Mouse (Mus musculus): ENCODE data around the gene Ublcp1. TPM values are rescaled to one million over a fixed set of nuclear protein-coding genes. Genes with fewer than 3 reads are reported as not detected.

Gene Ublcp1
- polyA plus RNA-seq, 1 experiment = 10.7 TPM

DNA sequence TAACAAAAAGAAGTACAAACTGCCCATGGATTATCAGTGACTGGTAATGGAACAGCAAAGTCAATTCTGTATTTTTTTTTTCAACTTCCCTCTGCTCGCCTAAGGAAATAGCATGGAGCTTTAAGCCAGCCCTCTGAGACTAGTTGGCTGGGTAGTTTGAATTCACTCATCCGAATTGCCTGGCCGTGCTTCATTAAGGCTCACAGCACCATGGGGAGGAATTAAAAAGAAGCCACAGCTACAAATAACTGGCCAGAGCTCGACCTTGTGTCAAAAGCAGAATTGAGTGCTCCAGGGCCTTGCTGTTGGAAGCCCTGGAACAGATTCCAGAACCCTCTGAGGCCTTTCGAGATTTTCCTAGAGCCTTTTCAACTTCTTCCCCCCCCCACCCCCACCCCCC is 61.7 kb downstream of the Ublcp1 start:
- no peak for DNase-seq (ENCODE audit: low read depth in 1 of 2, low spot score in 2 of 2)

DNA sequence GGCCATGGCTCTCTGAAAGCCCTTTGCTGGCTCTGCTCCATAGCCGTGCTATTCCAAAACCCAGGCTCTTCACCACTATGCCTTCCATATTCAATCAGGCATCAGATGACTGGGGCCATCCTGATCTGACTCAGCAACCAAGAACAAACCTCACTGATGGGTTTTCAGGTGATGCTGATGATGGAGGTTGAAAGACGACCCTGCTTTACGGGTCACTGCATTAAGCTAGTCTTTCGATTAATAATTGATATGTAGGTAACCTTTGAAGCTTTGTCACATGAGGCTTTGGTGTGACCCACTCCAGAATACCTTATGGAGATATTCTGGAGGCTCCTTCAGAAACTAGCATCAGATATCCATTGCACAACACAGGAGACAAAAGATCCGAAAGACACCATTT is 63.8 kb downstream of the Ublcp1 start:
- Histone ChIP-seq H3K4me1 (ENCODE audit: control insufficient read depth, insufficient read depth, insufficient read length) (no peaks in the 10 kb centered on the region), H3K36me3 (ENCODE audit: control insufficient read depth, insufficient read depth, low read length) (no peaks in the 10 kb centered on the region), H3K4me3 (ENCODE audit: extremely low read depth, insufficient read depth, insufficient read length) (no peak overlapping the region), H3K27ac (ENCODE audit: insufficient read depth, low read length) (no peak overlapping the region), H3K27me3 (ENCODE audit: control insufficient read depth, insufficient read depth, low read length) (no peaks in the 10 kb centered on the region)
- WGBS = 86% methylated on average over 5 of the region's 5 CpGs
- DNase-seq (ENCODE audit: low read depth in 1 of 2, low spot score in 2 of 2) = no peak
- no peak for TF ChIP-seq POLR2A (IDR thresholded peaks at IDR 0.05; ENCODE audit: low read depth, low read length)
- no peak for TF ChIP-seq CTCF (IDR thresholded peaks at IDR 0.05; ENCODE audit: extremely low read depth, insufficient read depth, insufficient read length, insufficient replicate concordance)

More for the DNA sequence above, 61.7 kb downstream of the Ublcp1 start:
- Histone ChIP-seq H3K27me3 (ENCODE audit: control insufficient read depth, insufficient read depth, low read length) (no peaks in the 10 kb centered on the region), H3K4me1 (ENCODE audit: control insufficient read depth, insufficient read depth, insufficient read length) (no peaks in the 10 kb centered on the region), H3K4me3 (ENCODE audit: extremely low read depth, insufficient read depth, insufficient read length) (no peak overlapping the region), H3K27ac (ENCODE audit: insufficient read depth, low read length) (no peak overlapping the region), H3K36me3 (ENCODE audit: control insufficient read depth, insufficient read depth, low read length) (no peaks in the 10 kb centered on the region)
- 63% methylated on average over 5 of the region's 5 CpGs for WGBS
- TF ChIP-seq CTCF (IDR thresholded peaks at IDR 0.05; ENCODE audit: extremely low read depth, insufficient read depth, insufficient read length, insufficient replicate concordance) = no peak
- TF ChIP-seq POLR2A (IDR thresholded peaks at IDR 0.05; ENCODE audit: low read depth, low read length) = no peak

DNA sequence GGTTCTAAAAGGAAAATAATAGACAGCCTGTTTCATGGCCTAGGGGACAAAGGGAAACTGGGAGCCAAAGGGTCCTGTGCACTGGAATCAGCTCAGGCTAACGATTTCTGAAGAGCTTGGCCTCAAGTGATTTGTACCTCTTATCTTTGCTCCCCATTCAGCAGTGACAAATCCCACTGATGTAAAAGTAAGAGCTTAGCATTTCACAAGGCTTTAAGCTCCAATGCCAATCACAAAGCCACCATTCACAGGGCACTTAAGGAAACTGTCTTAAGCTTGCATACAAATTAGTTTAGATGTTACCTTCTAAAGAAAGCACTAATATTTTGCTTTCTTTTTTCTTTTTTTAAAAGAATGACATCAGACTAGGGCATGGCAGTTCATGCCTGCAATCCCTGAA is 64.3 kb downstream of the Ublcp1 start:
- Histone ChIP-seq H3K4me3 (ENCODE audit: extremely low read depth, insufficient read depth, insufficient read length) (no peak overlapping the region), H3K27ac (ENCODE audit: insufficient read depth, low read length) (no peak overlapping the region)
- DNase-seq (ENCODE audit: low read depth in 1 of 2, low spot score in 2 of 2) = no peak

DNA sequence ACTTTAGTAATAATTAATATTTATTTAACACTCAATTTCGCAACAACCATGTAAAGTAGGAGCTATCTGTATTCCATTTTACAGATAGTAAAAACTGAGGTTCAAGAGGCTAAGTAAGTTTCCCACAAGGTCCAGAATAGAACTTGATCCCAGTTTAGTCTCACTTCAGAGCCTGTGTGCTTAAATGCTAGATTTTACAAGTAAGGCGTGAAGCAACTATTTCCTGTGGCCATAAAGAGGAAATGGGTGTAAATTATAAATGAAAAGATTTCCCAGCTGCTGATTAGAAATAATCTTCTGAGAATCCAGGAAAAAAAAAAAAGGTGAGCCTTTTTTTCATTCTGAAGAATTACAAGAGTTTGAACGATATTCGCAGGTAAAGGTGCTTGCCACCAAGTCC is 65.2 kb downstream of the Ublcp1 start:
- TF ChIP-seq CTCF (IDR thresholded peaks at IDR 0.05; ENCODE audit: extremely low read depth, insufficient read depth, insufficient read length, insufficient replicate concordance) = no peak
- no peak for TF ChIP-seq POLR2A (IDR thresholded peaks at IDR 0.05; ENCODE audit: low read depth, low read length)
- no peak overlapping the region for H3K4me3 ChIP-seq (ENCODE audit: extremely low read depth, insufficient read depth, insufficient read length)
- no peak overlapping the region for H3K27ac ChIP-seq (ENCODE audit: insufficient read depth, low read length)
- no peak for DNase-seq (ENCODE audit: low read depth in 1 of 2, low spot score in 2 of 2)
- no peaks in the 10 kb centered on the region for H3K27me3 ChIP-seq (ENCODE audit: control insufficient read depth, insufficient read depth, low read length)
- WGBS = 58% methylated on average over 4 of the region's 4 CpGs
- H3K4me1 ChIP-seq (ENCODE audit: control insufficient read depth, insufficient read depth, insufficient read length) = no peaks in the 10 kb centered on the region
- no peaks in the 10 kb centered on the region for H3K36me3 ChIP-seq (ENCODE audit: control insufficient read depth, insufficient read depth, low read length)

More for the DNA sequence above, 64.3 kb downstream of the Ublcp1 start:
- Histone ChIP-seq H3K4me1 (ENCODE audit: control insufficient read depth, insufficient read depth, insufficient read length) (no peaks in the 10 kb centered on the region), H3K27me3 (ENCODE audit: control insufficient read depth, insufficient read depth, low read length) (no peaks in the 10 kb centered on the region), H3K36me3 (ENCODE audit: control insufficient read depth, insufficient read depth, low read length) (no peaks in the 10 kb centered on the region)
- WGBS = 80% methylated on average over 1 of the region's 1 CpGs
- no peak for TF ChIP-seq POLR2A (IDR thresholded peaks at IDR 0.05; ENCODE audit: low read depth, low read length)

Other genes starting within 250 kb of the Ublcp1 start
- 0.59 and 0.70 TPM in 2 replicates for gene Il12b, start 70.4 kb downstream of the Ublcp1 start, polyA plus RNA-seq (2012; rRNA removed)
- gene Rnf145, start 48.5 kb upstream of the Ublcp1 start, polyA plus RNA-seq (2012; rRNA removed) = 65.5 and 191 TPM in 2 replicates
- 26.6 and 40.1 TPM in 2 replicates for gene Ebf1, start 146.8 kb upstream of the Ublcp1 start, polyA plus RNA-seq (2012; rRNA removed)

Measured in spleen, adult 2 months (tissue).